Mouse (Mus musculus): Measurements from ENCODE around the gene Tnrc6b. TPM values are rescaled to one million over a fixed set of nuclear protein-coding genes. Genes with fewer than 3 reads are reported as not detected.
A peak's percentile ranks its signal among the peaks of the same experiment; 100 is the strongest.

The Tnrc6b gene
- polyA plus RNA-seq, 1 experiment = 13.3 TPM

DNA sequence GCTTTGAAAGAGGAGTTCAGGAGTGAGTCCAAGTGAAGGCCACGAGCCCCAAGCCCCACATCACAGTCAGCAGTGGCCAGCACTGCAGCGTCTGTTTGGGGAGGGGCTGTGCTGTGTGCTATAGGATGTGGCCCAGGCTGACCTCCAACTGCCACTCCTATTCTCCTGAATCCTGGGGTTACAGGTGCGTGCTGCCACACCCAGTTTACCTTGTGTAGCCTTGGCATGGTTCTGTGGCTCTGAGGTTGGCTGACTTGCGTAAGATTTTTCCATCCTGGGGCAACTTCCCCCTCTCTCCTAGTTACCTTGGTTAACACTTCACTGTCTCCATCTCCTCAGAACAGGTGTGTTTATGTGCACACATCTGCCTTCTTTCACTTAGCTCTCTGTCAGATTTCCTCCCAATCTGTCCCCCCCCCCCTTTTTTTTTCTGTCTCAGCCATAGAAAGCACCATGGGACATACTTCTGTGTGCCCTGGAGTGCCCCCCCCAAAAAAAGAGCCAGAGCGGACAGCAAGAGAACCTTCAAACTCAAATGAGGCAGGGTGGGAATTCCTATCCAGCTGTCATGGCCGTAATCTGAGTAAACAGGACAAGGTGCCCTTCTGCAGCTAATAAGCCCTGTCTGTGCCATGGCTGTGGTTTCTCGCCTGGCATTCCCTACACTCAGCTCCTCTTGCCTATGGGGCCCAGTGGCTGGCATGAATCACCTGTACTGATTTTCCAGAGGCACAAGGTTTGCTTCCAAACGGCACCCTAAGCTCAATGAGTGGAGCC lies 9.4 kb upstream of the Tnrc6b start:
- WGBS = 20% methylated on average over 8 of the region's 8 CpGs
- TF ChIP-seq POLR2A (IDR thresholded peaks at IDR 0.05; ENCODE audit: low read depth, low read length) = no peak

GRCm38 (mm10) chr15:80702910-80703309 lies 8.2 kb upstream of the Tnrc6b start:
- Histone ChIP-seq H3K27me3 (ENCODE audit: control insufficient read depth, insufficient read depth, low read length) (no peaks in the 10 kb centered on the region), H3K36me3 (ENCODE audit: control insufficient read depth, insufficient read depth, low read length) (peaks cover 8% of the 10 kb centered on the region; the same call in 1 of the 2 replicates), H3K4me1 (ENCODE audit: control insufficient read depth, insufficient read depth, insufficient read length, low read length) (peaks cover 21% of the 10 kb centered on the region), H3K27ac (ENCODE audit: insufficient read depth, low read depth, low read length) (no peak overlapping the region), H3K4me3 (ENCODE audit: low read depth, low read length) (no peak overlapping the region)
- no peak for TF ChIP-seq CTCF (IDR thresholded peaks at IDR 0.05; ENCODE audit: extremely low read depth, insufficient read length, insufficient replicate concordance, low read depth, low read length)
- TF ChIP-seq POLR2A (IDR thresholded peaks at IDR 0.05; ENCODE audit: low read depth, low read length) = no peak
- 67% methylated on average over 5 of the region's 5 CpGs for WGBS

More for the DNA sequence above, 9.4 kb upstream of the Tnrc6b start:
- no peaks in the 10 kb centered on the region for H3K27me3 ChIP-seq (ENCODE audit: control insufficient read depth, insufficient read depth, low read length)
- H3K4me1 ChIP-seq (ENCODE audit: control insufficient read depth, insufficient read depth, insufficient read length, low read length) = peaks cover 13% of the 10 kb centered on the region
- H3K36me3 ChIP-seq (ENCODE audit: control insufficient read depth, insufficient read depth, low read length) = peaks cover 8% of the 10 kb centered on the region; the same call in 1 of the 2 replicates
- H3K4me3 ChIP-seq (ENCODE audit: low read depth, low read length) = no peak overlapping the region
- H3K27ac ChIP-seq (ENCODE audit: insufficient read depth, low read depth, low read length) = peak overlapping the region; percentile 50

DNA sequence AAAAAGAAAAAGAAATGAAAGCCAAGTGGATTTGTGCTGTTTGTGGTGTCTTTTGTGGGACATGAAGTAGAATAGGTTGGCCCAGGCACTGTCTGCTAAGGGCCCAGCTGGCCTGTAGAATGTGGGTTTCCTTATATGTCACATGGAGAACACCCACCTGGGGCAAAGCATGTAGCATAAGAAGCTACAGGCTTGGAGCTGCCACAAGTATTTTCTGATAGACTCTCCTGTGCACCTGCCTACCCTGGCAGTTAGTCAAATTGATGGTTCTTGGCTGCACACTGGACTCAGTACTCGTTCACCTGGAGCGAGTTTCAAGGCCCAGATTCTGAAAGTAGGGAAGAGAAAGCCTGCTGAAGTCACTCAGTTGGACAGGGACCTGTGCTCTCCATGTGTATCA lies 7.6 kb upstream of the Tnrc6b start:
- WGBS = 38% methylated on average over 2 of the region's 2 CpGs
- TF ChIP-seq POLR2A (IDR thresholded peaks at IDR 0.05; ENCODE audit: low read depth, low read length) (no peak), CTCF (IDR thresholded peaks at IDR 0.05; ENCODE audit: extremely low read depth, insufficient read length, insufficient replicate concordance, low read depth, low read length) (no peak)
- H3K27me3 ChIP-seq (ENCODE audit: control insufficient read depth, insufficient read depth, low read length) = no peaks in the 10 kb centered on the region
- no peak overlapping the region for H3K4me3 ChIP-seq (ENCODE audit: low read depth, low read length)
- H3K4me1 ChIP-seq (ENCODE audit: control insufficient read depth, insufficient read depth, insufficient read length, low read length) = peaks cover 21% of the 10 kb centered on the region
- no peak overlapping the region for H3K27ac ChIP-seq (ENCODE audit: insufficient read depth, low read depth, low read length)
- peaks cover 8% of the 10 kb centered on the region; the same call in 1 of the 2 replicates for H3K36me3 ChIP-seq (ENCODE audit: control insufficient read depth, insufficient read depth, low read length)

- no peak overlapping the region for H3K4me3 ChIP-seq (ENCODE audit: low read depth, low read length)
- peaks cover 21% of the 10 kb centered on the region for H3K4me1 ChIP-seq (ENCODE audit: control insufficient read depth, insufficient read depth, insufficient read length, low read length)
- no peaks in the 10 kb centered on the region for H3K27me3 ChIP-seq (ENCODE audit: control insufficient read depth, insufficient read depth, low read length)
- under 1% methylated on average over 7 of the region's 7 CpGs for WGBS
- H3K27ac ChIP-seq (ENCODE audit: insufficient read depth, low read depth, low read length) = no peak overlapping the region
- peaks cover 5% of the 10 kb centered on the region; the same call in 1 of the 2 replicates for H3K36me3 ChIP-seq (ENCODE audit: control insufficient read depth, insufficient read depth, low read length)
- TF ChIP-seq CTCF (IDR thresholded peaks at IDR 0.05; ENCODE audit: extremely low read depth, insufficient read length, insufficient replicate concordance, low read depth, low read length) = peak; percentile 93
- TF ChIP-seq POLR2A (IDR thresholded peaks at IDR 0.05; ENCODE audit: low read depth, low read length) = no peak
Observed at GRCm38 (mm10) chr15:80704267-80704666, 6.8 kb upstream of the Tnrc6b start.

GRCm38 (mm10) chr15:80705828-80706549 lies 5.1 kb upstream of the Tnrc6b start:
- H3K27me3 ChIP-seq (ENCODE audit: control insufficient read depth, insufficient read depth, low read length) = no peaks in the 10 kb centered on the region
- H3K4me1 ChIP-seq (ENCODE audit: control insufficient read depth, insufficient read depth, insufficient read length, low read length) = peaks cover 21% of the 10 kb centered on the region
- peak overlapping the region; percentile 50 for H3K4me3 ChIP-seq (ENCODE audit: low read depth, low read length)
- WGBS = 28% methylated on average over 18 of the region's 18 CpGs
- no peaks in the 10 kb centered on the region for H3K36me3 ChIP-seq (ENCODE audit: control insufficient read depth, insufficient read depth, low read length)
- H3K27ac ChIP-seq (ENCODE audit: insufficient read depth, low read depth, low read length) = no peak overlapping the region
- TF ChIP-seq CTCF (IDR thresholded peaks at IDR 0.05; ENCODE audit: extremely low read depth, insufficient read length, insufficient replicate concordance, low read depth, low read length) = peak; percentile 87; the same call in 1 of the 2 replicates
- no peak for TF ChIP-seq POLR2A (IDR thresholded peaks at IDR 0.05; ENCODE audit: low read depth, low read length)

GRCm38 (mm10) chr15:80706596-80706995 lies 4.5 kb upstream of the Tnrc6b start:
- peaks cover 17% of the 10 kb centered on the region for H3K4me1 ChIP-seq (ENCODE audit: control insufficient read depth, insufficient read depth, insufficient read length, low read length)
- TF ChIP-seq CTCF (IDR thresholded peaks at IDR 0.05; ENCODE audit: extremely low read depth, insufficient read length, insufficient replicate concordance, low read depth, low read length) (no peak), POLR2A (IDR thresholded peaks at IDR 0.05; ENCODE audit: low read depth, low read length) (no peak)
- 7% methylated on average over 11 of the region's 11 CpGs for WGBS
- peak overlapping the region; percentile 50 for H3K4me3 ChIP-seq (ENCODE audit: low read depth, low read length)
- H3K36me3 ChIP-seq (ENCODE audit: control insufficient read depth, insufficient read depth, low read length) = no peaks in the 10 kb centered on the region
- H3K27ac ChIP-seq (ENCODE audit: insufficient read depth, low read depth, low read length) = peak overlapping the region; percentile 61; the same call in 1 of the 2 replicates
- no peaks in the 10 kb centered on the region for H3K27me3 ChIP-seq (ENCODE audit: control insufficient read depth, insufficient read depth, low read length)

GRCm38 (mm10) chr15:80707088-80707487 lies 4.0 kb upstream of the Tnrc6b start:
- TF ChIP-seq POLR2A (IDR thresholded peaks at IDR 0.05; ENCODE audit: low read depth, low read length) (no peak), CTCF (IDR thresholded peaks at IDR 0.05; ENCODE audit: extremely low read depth, insufficient read length, insufficient replicate concordance, low read depth, low read length) (no peak)
- no peak overlapping the region for H3K4me3 ChIP-seq (ENCODE audit: low read depth, low read length)
- H3K36me3 ChIP-seq (ENCODE audit: control insufficient read depth, insufficient read depth, low read length) = no peaks in the 10 kb centered on the region
- peaks cover 14% of the 10 kb centered on the region for H3K4me1 ChIP-seq (ENCODE audit: control insufficient read depth, insufficient read depth, insufficient read length, low read length)
- 11% methylated on average over 8 of the region's 8 CpGs for WGBS
- no peaks in the 10 kb centered on the region for H3K27me3 ChIP-seq (ENCODE audit: control insufficient read depth, insufficient read depth, low read length)
- H3K27ac ChIP-seq (ENCODE audit: insufficient read depth, low read depth, low read length) = peak overlapping the region; percentile 61
